Mouse (Mus musculus): ENCODE data around the gene Mcidas. TPM values are rescaled to one million over a fixed set of nuclear protein-coding genes. Genes with fewer than 3 reads are reported as not detected.
A peak's percentile ranks its signal among the peaks of the same experiment; 100 is the strongest.

Gene Mcidas
- 0.07 TPM in 1 of 2 replicates, not detected in the other for polyA plus RNA-seq (2014; fragmentation: Nextera tagmentation; extraction: Ambion mirVana)

DNA sequence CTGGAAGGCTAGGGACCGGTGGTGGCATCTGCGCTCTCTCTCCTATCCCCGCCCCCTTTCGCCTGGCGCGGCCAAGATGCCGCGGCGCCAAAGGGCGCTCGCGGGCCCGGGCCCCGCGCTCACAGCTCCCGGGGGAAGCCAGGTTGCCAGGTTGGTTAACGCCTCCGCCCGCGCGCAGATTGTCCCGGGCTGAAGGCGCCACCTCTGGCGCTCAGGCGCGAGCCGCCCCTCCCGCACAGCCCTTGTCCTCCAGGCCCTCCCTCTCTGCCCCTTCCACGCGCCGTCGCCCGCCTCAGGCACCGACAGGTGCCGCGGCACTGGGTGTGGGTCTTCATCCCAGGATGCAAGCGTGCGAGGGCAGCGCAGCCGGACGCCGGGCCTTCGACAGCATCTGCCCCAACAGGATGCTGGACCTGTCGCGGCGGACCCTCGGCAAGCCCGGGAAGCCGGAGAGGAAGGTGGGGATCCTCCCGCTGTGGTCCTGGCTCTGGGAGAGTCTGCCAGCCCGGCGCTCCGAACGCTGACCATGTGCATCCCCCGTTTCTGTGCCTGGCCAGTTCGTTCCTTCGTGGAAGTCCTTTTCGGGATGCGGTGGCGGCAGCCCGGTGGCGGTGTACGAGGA is at the start of gene Mcidas:
Gene Mcidas, plus strand, starts transcription at position 315 of the 622 bp plus-strand sequence.
- H3K4me2 ChIP-seq (ENCODE audit: low read length), result peak within 1 kb of the TSS; percentile 61
- under 1% methylated on average over 57 of the region's 63 CpGs for WGBS
- H3K4me3 ChIP-seq (ENCODE audit: low read depth, low read length), result peak within 1 kb of the TSS; percentile 26
- no peaks in the 10 kb centered on the region for H3K36me3 ChIP-seq (ENCODE audit: control insufficient read depth, insufficient read depth, low read length)
- H3K9me3 ChIP-seq (ENCODE audit: control insufficient read depth, low read length), result no peaks in the 10 kb centered on the region
- DNase-seq (ENCODE audit: low spot score) (peak; percentile 74), ATAC-seq (replicated peaks; ENCODE audit: low FRiP score, low TSS enrichment, low read depth) (no peak; the same call in 1 of the 2 replicates)
- H3K27me3 ChIP-seq (replicated peaks; ENCODE audit: control insufficient read depth, insufficient read depth, low read length), result peaks cover 95% of the 10 kb centered on the region
- H3K27ac ChIP-seq (ENCODE audit: low read depth), result no peak within 1 kb of the TSS
- H3K4me1 ChIP-seq (replicated peaks; ENCODE audit: control insufficient read depth, insufficient read depth, low read length), result peaks cover 24% of the 10 kb centered on the region; the same call in 1 of the 2 replicates
- 0 out of 2 replicates have a peak within 1 kb of the TSS, but pooled peaks have one; percentile 1 for H3K9ac ChIP-seq (ENCODE audit: low read length)

DNA sequence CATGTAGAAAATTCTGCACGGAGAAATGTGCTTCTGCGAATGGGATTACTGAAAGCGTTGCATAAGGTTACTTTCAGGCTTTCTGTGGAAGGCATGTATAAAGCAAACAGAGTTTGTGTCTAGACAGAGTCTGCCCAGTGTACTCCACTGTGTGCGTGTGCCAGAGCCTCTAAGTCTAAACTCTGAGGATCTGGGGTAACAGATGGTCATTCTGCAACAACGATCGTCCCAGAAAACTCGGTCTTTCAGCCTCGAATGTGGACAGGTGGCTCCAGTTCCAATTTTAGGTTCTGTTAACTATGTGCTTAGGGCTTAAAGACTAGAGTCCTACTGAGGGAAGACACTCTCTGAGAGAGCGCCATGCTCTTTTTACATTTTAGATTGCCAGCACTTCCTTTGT is 48.3 kb upstream of the Mcidas start:
- H3K9me3 ChIP-seq (ENCODE audit: control insufficient read depth, low read length), result no peaks in the 10 kb centered on the region

DNA sequence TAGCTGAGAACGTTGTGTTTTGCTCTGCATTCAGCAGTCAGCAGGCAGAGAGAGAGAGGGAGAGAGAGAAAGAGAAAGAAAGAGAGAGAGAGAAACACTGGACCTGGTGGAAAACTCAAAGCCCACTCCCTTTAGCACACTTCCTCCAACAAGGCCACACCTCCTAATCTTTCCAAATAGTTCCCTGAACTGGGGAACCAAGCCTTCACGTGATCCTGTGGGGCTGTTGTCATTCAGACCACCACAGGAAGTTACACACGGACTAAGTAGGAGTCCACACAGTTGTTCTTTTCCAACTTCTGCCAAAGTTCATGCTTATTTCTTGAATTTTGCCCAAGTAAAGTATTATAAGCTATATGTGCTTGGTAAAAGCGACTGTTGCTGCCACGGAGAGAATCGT is 47.7 kb upstream of the Mcidas start:
- ATAC-seq (replicated peaks; ENCODE audit: low FRiP score, low TSS enrichment, low read depth), result no peak
- H3K4me3 ChIP-seq (ENCODE audit: low read depth, low read length), result no peak overlapping the region
- no peaks in the 10 kb centered on the region for H3K9me3 ChIP-seq (ENCODE audit: control insufficient read depth, low read length)
- H3K9ac ChIP-seq (ENCODE audit: low read length), result no peak overlapping the region
- H3K4me2 ChIP-seq (ENCODE audit: low read length), result no peak overlapping the region
- no peak overlapping the region for H3K27ac ChIP-seq (ENCODE audit: low read depth)
- no peak for DNase-seq (ENCODE audit: low spot score)
- peaks cover 59% of the 10 kb centered on the region for H3K36me3 ChIP-seq (ENCODE audit: control insufficient read depth, insufficient read depth, low read length)
- WGBS, result 85% methylated on average over 6 of the region's 6 CpGs
- no peaks in the 10 kb centered on the region for H3K4me1 ChIP-seq (replicated peaks; ENCODE audit: control insufficient read depth, insufficient read depth, low read length)
- H3K27me3 ChIP-seq (replicated peaks; ENCODE audit: control insufficient read depth, insufficient read depth, low read length), result no peaks in the 10 kb centered on the region

More for the DNA sequence above, 48.3 kb upstream of the Mcidas start:
- DNase-seq (ENCODE audit: low spot score) (no peak), ATAC-seq (replicated peaks; ENCODE audit: low FRiP score, low TSS enrichment, low read depth) (no peak)
- Histone ChIP-seq H3K4me1 (replicated peaks; ENCODE audit: control insufficient read depth, insufficient read depth, low read length) (no peaks in the 10 kb centered on the region), H3K36me3 (ENCODE audit: control insufficient read depth, insufficient read depth, low read length) (peaks cover 54% of the 10 kb centered on the region), H3K27me3 (replicated peaks; ENCODE audit: control insufficient read depth, insufficient read depth, low read length) (no peaks in the 10 kb centered on the region), H3K4me2 (ENCODE audit: low read length) (no peak overlapping the region), H3K27ac (ENCODE audit: low read depth) (no peak overlapping the region), H3K9ac (ENCODE audit: low read length) (no peak overlapping the region), H3K4me3 (ENCODE audit: low read depth, low read length) (no peak overlapping the region)
- WGBS, result 93% methylated on average over 9 of the region's 9 CpGs

GRCm38 (mm10) chr13:112954067-112954466 is 39.6 kb upstream of the Mcidas start:
- Histone ChIP-seq H3K4me1 (replicated peaks; ENCODE audit: control insufficient read depth, insufficient read depth, low read length) (no peaks in the 10 kb centered on the region), H3K27me3 (replicated peaks; ENCODE audit: control insufficient read depth, insufficient read depth, low read length) (no peaks in the 10 kb centered on the region), H3K4me3 (ENCODE audit: low read depth, low read length) (no peak overlapping the region), H3K4me2 (ENCODE audit: low read length) (no peak overlapping the region), H3K27ac (ENCODE audit: low read depth) (no peak overlapping the region), H3K36me3 (ENCODE audit: control insufficient read depth, insufficient read depth, low read length) (peaks cover 67% of the 10 kb centered on the region), H3K9ac (ENCODE audit: low read length) (no peak overlapping the region), H3K9me3 (ENCODE audit: control insufficient read depth, low read length) (no peaks in the 10 kb centered on the region)
- DNase-seq (ENCODE audit: low spot score) (no peak), ATAC-seq (replicated peaks; ENCODE audit: low FRiP score, low TSS enrichment, low read depth) (no peak)
- 93% methylated on average over 8 of the region's 8 CpGs for whole genome bisulfite sequencing

GRCm38 (mm10) chr13:112963081-112963480 is 30.6 kb upstream of the Mcidas start:
- no peak overlapping the region for H3K4me2 ChIP-seq (ENCODE audit: low read length)
- no peaks in the 10 kb centered on the region for H3K9me3 ChIP-seq (ENCODE audit: control insufficient read depth, low read length)
- H3K27me3 ChIP-seq (replicated peaks; ENCODE audit: control insufficient read depth, insufficient read depth, low read length), result no peaks in the 10 kb centered on the region
- peaks cover 38% of the 10 kb centered on the region for H3K36me3 ChIP-seq (ENCODE audit: control insufficient read depth, insufficient read depth, low read length)
- no peak overlapping the region for H3K9ac ChIP-seq (ENCODE audit: low read length)
- H3K27ac ChIP-seq (ENCODE audit: low read depth), result no peak overlapping the region
- DNase-seq (ENCODE audit: low spot score), result no peak
- H3K4me3 ChIP-seq (ENCODE audit: low read depth, low read length), result no peak overlapping the region
- no peaks in the 10 kb centered on the region for H3K4me1 ChIP-seq (replicated peaks; ENCODE audit: control insufficient read depth, insufficient read depth, low read length)
- ATAC-seq (replicated peaks; ENCODE audit: low FRiP score, low TSS enrichment, low read depth), result no peak
- 78% methylated on average over 5 of the region's 5 CpGs for WGBS

- Histone ChIP-seq H3K27ac (ENCODE audit: low read depth) (no peak overlapping the region), H3K9me3 (ENCODE audit: control insufficient read depth, low read length) (no peaks in the 10 kb centered on the region), H3K4me2 (ENCODE audit: low read length) (no peak overlapping the region), H3K36me3 (ENCODE audit: control insufficient read depth, insufficient read depth, low read length) (peaks cover 41% of the 10 kb centered on the region), H3K9ac (ENCODE audit: low read length) (no peak overlapping the region), H3K27me3 (replicated peaks; ENCODE audit: control insufficient read depth, insufficient read depth, low read length) (no peaks in the 10 kb centered on the region), H3K4me3 (ENCODE audit: low read depth, low read length) (no peak overlapping the region), H3K4me1 (replicated peaks; ENCODE audit: control insufficient read depth, insufficient read depth, low read length) (no peaks in the 10 kb centered on the region)
- ATAC-seq (replicated peaks; ENCODE audit: low FRiP score, low TSS enrichment, low read depth), result no peak
- no peak for DNase-seq (ENCODE audit: low spot score)
- 92% methylated on average over 12 of the region's 12 CpGs for WGBS
Measured at GRCm38 (mm10) chr13:112964421-112964820, 29.2 kb upstream of the Mcidas start.

- no peak overlapping the region for H3K4me3 ChIP-seq (ENCODE audit: low read depth, low read length)
- H3K27me3 ChIP-seq (replicated peaks; ENCODE audit: control insufficient read depth, insufficient read depth, low read length), result no peaks in the 10 kb centered on the region
- H3K27ac ChIP-seq (ENCODE audit: low read depth), result no peak overlapping the region
- no peaks in the 10 kb centered on the region for H3K9me3 ChIP-seq (ENCODE audit: control insufficient read depth, low read length)
- no peak for DNase-seq (ENCODE audit: low spot score)
- 90% methylated on average over 5 of the region's 5 CpGs for WGBS
- no peak for ATAC-seq (replicated peaks; ENCODE audit: low FRiP score, low TSS enrichment, low read depth)
- H3K36me3 ChIP-seq (ENCODE audit: control insufficient read depth, insufficient read depth, low read length), result peaks cover 37% of the 10 kb centered on the region
- no peaks in the 10 kb centered on the region for H3K4me1 ChIP-seq (replicated peaks; ENCODE audit: control insufficient read depth, insufficient read depth, low read length)
- H3K9ac ChIP-seq (ENCODE audit: low read length), result no peak overlapping the region
- H3K4me2 ChIP-seq (ENCODE audit: low read length), result no peak overlapping the region
Measured at GRCm38 (mm10) chr13:112967267-112967666, 26.4 kb upstream of the Mcidas start.

DNA sequence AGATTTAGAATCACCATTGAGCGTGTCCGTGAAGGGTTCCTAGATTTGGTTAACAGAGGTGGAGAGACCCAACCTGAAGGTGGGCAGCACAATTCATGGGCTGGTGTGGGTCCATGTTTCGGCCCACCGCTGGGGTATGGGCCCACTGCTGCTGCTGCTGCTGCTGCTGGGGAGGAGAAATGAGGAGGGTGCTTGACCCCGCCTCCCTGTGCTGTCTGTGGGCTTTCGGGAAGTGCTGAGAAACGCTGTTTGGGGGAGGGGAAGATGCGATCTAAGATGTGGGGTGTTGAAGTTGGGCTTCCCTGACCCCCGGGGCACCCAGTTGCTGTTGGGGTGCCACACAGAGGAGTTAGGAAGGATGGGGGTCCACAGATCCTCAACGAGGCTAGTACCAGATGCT is 16.9 kb upstream of the Mcidas start:
- no peaks in the 10 kb centered on the region for H3K9me3 ChIP-seq (ENCODE audit: control insufficient read depth, low read length)
- peaks cover 22% of the 10 kb centered on the region; the same call in 1 of the 2 replicates for H3K27me3 ChIP-seq (replicated peaks; ENCODE audit: control insufficient read depth, insufficient read depth, low read length)
- WGBS, result 36% methylated on average over 10 of the region's 10 CpGs
- no peaks in the 10 kb centered on the region for H3K4me1 ChIP-seq (replicated peaks; ENCODE audit: control insufficient read depth, insufficient read depth, low read length)
- ATAC-seq (replicated peaks; ENCODE audit: low FRiP score, low TSS enrichment, low read depth) (no peak), DNase-seq (ENCODE audit: low spot score) (no peak)
- H3K4me2 ChIP-seq (ENCODE audit: low read length), result peak overlapping the region; percentile 31; the same call in 1 of the 2 replicates
- H3K9ac ChIP-seq (ENCODE audit: low read length), result no peak overlapping the region
- no peak overlapping the region for H3K4me3 ChIP-seq (ENCODE audit: low read depth, low read length)
- H3K27ac ChIP-seq (ENCODE audit: low read depth), result no peak overlapping the region
- no peaks in the 10 kb centered on the region for H3K36me3 ChIP-seq (ENCODE audit: control insufficient read depth, insufficient read depth, low read length)

All from intestine, embryonic 14.5 days (tissue).